Mouse (Mus musculus) megakaryocyte progenitor cell, adult 5-6 weeks (primary cell): ENCODE measurements around the gene Msl2. TPM values are rescaled to one million over a fixed set of nuclear protein-coding genes. Genes with fewer than 3 reads are reported as not detected.
A peak's percentile ranks its signal among the peaks of the same experiment; 100 is the strongest.

Source experiments
- ATAC-seq: replicated peaks from 2 replicates; pipeline ENCODE4 v1.8.0; 2016; ENCODE audit warnings: mild to moderate bottlenecking, moderate TSS enrichment, inconsistent platforms; ENCODE audit not compliant: poor library complexity
- total RNA-seq, 2 experiments: library from RNA; stranded (forward) in 1 of 2; stranded (reverse) in 1 of 2; fragments of 157-497, 149-512 nt in 1 of 2; fragments of 200-1000 nt in 1 of 2; gene quantifications; 2 replicates each; pipeline versions ENCODE4 v1.2.3 to v1.2.4; 2015 to 2017

The Msl2 gene
- 94.2 and 94.6 TPM in 2 replicates for total RNA-seq (2015)
- 37.1 and 45.2 TPM in 2 replicates for total RNA-seq (2017)

- no peak for ATAC-seq
Observed at GRCm38 (mm10) chr9:101073987-101074331, at the start of gene Msl2. Gene Msl2, plus strand, starts transcription at chr9:101074101.

- no peak for ATAC-seq
Observed at GRCm38 (mm10) chr9:101033761-101034447, 40.0 kb upstream of the Msl2 start.

GRCm38 (mm10) chr9:101034448-101035098 lies 39.3 kb upstream of the Msl2 start, which contains the start of gene Pccb:
Gene Pccb, minus strand, starts transcription at chr9:101034898.
- ATAC-seq: peak; percentile 92

GRCm38 (mm10) chr9:101035836-101036596 lies 37.9 kb upstream of the Msl2 start:
- no peak for ATAC-seq

GRCm38 (mm10) chr9:101036876-101037275 lies 37.0 kb upstream of the Msl2 start:
- no peak for ATAC-seq

- 0 out of 2 replicates have a peak, but pooled peaks have one; percentile 5 for ATAC-seq
Observed at GRCm38 (mm10) chr9:101037396-101037795, 36.5 kb upstream of the Msl2 start.

GRCm38 (mm10) chr9:101038634-101039033 lies 35.3 kb upstream of the Msl2 start:
- no peak for ATAC-seq

GRCm38 (mm10) chr9:101041508-101041907 lies 32.4 kb upstream of the Msl2 start:
- ATAC-seq: no peak

- peak; percentile 70 for ATAC-seq
Observed at GRCm38 (mm10) chr9:101042249-101042648, 31.7 kb upstream of the Msl2 start.

- ATAC-seq: peak; percentile 72
Observed at GRCm38 (mm10) chr9:101045710-101046338, 28.1 kb upstream of the Msl2 start.

- ATAC-seq: no peak
Observed at GRCm38 (mm10) chr9:101052007-101052406, 21.9 kb upstream of the Msl2 start.

GRCm38 (mm10) chr9:101052691-101053090 lies 21.2 kb upstream of the Msl2 start:
- ATAC-seq: no peak

- no peak for ATAC-seq
Observed at GRCm38 (mm10) chr9:101053279-101053678, 20.6 kb upstream of the Msl2 start.

- ATAC-seq: no peak
Observed at GRCm38 (mm10) chr9:101057156-101057555, 16.7 kb upstream of the Msl2 start.

- peak; percentile 91 for ATAC-seq
Observed at GRCm38 (mm10) chr9:101061035-101061434, 12.9 kb upstream of the Msl2 start.

GRCm38 (mm10) chr9:101062253-101062780 lies 11.6 kb upstream of the Msl2 start:
- ATAC-seq: no peak

- no peak for ATAC-seq
Observed at GRCm38 (mm10) chr9:101065076-101065602, 8.8 kb upstream of the Msl2 start.

GRCm38 (mm10) chr9:101069781-101070180 lies 4.1 kb upstream of the Msl2 start:
- ATAC-seq: no peak

- ATAC-seq: no peak
Observed at GRCm38 (mm10) chr9:101072506-101072905, 1.4 kb upstream of the Msl2 start.
